Mouse (Mus musculus): ENCODE measurements around the gene Plin3. TPM values are rescaled to one million over a fixed set of nuclear protein-coding genes. Genes with fewer than 3 reads are reported as not detected.
"Not testable (repeated sequence)": the region's sequence is repeated elsewhere in the genome, so short reads cannot be mapped to it uniquely, and the experiment has no call there.

The Plin3 gene
- polyA plus RNA-seq, 1 experiment from 2014 or later: 26.2 TPM

DNA sequence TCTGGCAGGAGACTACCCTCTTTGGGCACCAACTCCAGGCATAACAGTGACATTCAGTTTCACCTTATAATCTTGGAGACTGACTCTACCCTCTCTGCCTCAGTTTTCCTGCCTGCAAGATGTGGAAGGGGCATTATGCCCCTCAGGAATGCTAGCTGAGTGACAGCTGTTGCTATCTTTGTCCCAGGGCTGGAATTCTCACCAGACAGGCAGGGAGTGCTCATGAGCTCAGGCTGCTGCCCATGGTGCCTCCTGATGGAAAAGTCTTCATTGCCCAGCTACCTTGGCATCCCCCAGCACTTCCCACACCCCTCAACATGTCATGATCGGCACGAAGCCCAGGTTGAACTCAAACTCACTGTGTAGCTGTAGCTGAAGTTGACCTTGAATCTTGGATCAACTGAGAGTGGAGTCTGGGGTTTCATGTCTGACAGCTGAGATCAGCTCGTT lies 30.0 kb downstream of the Plin3 start:
- Histone ChIP-seq H3K9me3 (ENCODE audit: control insufficient read depth, low read length) (no peaks in the 10 kb centered on the region), H3K4me3 (ENCODE audit: low read depth, low read length) (no peak overlapping the region), H3K9ac (ENCODE audit: low read depth, low read length) (no peak overlapping the region), H3K4me1 (replicated peaks; ENCODE audit: control insufficient read depth, insufficient read depth, low read length) (peaks cover 2% of the 10 kb centered on the region; the same call in 1 of the 2 replicates), H3K4me2 (replicated peaks; ENCODE audit: low read depth, low read length) (no peak overlapping the region), H3K27ac (ENCODE audit: low read depth, low read length) (no peak overlapping the region), H3K36me3 (ENCODE audit: control insufficient read depth, insufficient read depth, low read length) (peaks cover 6% of the 10 kb centered on the region; the same call in 1 of the 2 replicates), H3K27me3 (ENCODE audit: control insufficient read depth, insufficient read depth, low read length) (no peaks in the 10 kb centered on the region)
- DNase-seq (ENCODE audit: low spot score) (no peak), ATAC-seq (ENCODE audit: low FRiP score) (no peak)
- WGBS: 90% methylated on average over 3 of the region's 3 CpGs

DNA sequence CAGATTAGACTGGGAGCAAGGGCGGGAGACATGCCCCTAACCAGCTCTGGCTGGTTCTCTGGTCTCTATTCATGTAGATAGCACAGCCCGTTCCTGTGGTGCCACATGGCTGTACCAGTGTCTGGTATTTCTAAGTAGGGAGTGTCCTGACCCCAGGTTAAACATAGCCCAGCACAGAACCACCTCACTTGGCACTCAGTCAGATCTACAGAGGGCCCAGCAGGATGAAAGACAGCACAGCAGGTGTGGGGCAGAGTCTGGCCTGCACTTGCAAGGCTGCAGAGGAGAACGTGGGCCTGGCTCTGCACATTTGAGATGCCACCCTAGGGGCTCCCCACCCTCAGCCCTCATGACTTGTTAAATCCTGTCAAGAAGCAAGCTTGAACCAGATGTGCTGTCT lies 31.5 kb downstream of the Plin3 start:
- 90% methylated on average over 3 of the region's 3 CpGs for WGBS
- peaks cover 5% of the 10 kb centered on the region; the same call in 1 of the 2 replicates for H3K4me1 ChIP-seq (replicated peaks; ENCODE audit: control insufficient read depth, insufficient read depth, low read length)
- H3K27me3 ChIP-seq (ENCODE audit: control insufficient read depth, insufficient read depth, low read length): no peaks in the 10 kb centered on the region
- H3K36me3 ChIP-seq (ENCODE audit: control insufficient read depth, insufficient read depth, low read length): peaks cover 6% of the 10 kb centered on the region; the same call in 1 of the 2 replicates
- H3K9me3 ChIP-seq (ENCODE audit: control insufficient read depth, low read length): no peaks in the 10 kb centered on the region
- no peak overlapping the region for H3K9ac ChIP-seq (ENCODE audit: low read depth, low read length)
- no peak overlapping the region for H3K4me2 ChIP-seq (replicated peaks; ENCODE audit: low read depth, low read length)
- H3K27ac ChIP-seq (ENCODE audit: low read depth, low read length): no peak overlapping the region
- DNase-seq (ENCODE audit: low spot score) (no peak), ATAC-seq (ENCODE audit: low FRiP score) (no peak)
- H3K4me3 ChIP-seq (ENCODE audit: low read depth, low read length): no peak overlapping the region

DNA sequence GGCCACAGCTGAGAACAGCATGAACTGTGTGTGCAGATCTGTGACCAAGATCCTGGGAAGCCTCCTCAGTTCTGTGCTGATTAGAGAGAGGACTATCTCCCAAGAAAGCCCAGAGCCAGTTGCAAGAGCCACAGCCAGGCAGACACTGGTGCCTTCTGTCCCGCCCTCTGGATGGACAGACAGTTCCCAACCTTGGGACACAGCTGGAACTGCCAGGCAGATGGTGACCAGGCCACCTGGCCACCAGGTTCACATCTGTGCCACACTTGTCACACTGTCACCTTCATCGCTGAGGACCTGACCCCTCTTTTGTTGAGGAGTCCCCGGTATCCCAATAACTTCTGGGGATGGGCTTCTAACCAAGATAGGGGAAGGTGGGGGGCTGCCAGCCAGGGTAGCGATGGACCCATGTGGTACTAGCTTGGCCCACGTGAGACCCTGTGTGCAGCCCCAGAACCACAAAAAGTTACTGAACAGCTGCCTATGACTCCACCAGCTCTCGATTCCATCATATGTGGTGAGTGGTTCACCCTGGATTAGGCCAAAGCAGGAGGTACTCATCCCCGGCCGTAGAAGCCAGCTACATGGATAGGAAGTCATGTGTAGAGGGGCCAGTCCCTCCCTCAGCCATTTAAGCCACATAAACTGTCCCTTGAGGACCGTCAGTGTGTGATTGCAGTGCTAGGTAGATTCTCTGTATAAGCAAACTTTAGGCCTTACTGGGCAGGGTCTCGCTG lies 33.2 kb downstream of the Plin3 start:
- Histone ChIP-seq H3K4me2 (replicated peaks; ENCODE audit: low read depth, low read length) (no peak overlapping the region), H3K27me3 (ENCODE audit: control insufficient read depth, insufficient read depth, low read length) (no peaks in the 10 kb centered on the region), H3K4me1 (replicated peaks; ENCODE audit: control insufficient read depth, insufficient read depth, low read length) (peaks cover 5% of the 10 kb centered on the region; the same call in 1 of the 2 replicates), H3K4me3 (ENCODE audit: low read depth, low read length) (no peak overlapping the region), H3K27ac (ENCODE audit: low read depth, low read length) (no peak overlapping the region), H3K9me3 (ENCODE audit: control insufficient read depth, low read length) (no peaks in the 10 kb centered on the region), H3K36me3 (ENCODE audit: control insufficient read depth, insufficient read depth, low read length) (peaks cover 6% of the 10 kb centered on the region; the same call in 1 of the 2 replicates), H3K9ac (ENCODE audit: low read depth, low read length) (no peak overlapping the region)
- no peak for ATAC-seq (ENCODE audit: low FRiP score)
- 91% methylated on average over 10 of the region's 10 CpGs for WGBS
- no peak for DNase-seq (ENCODE audit: low spot score)

- DNase-seq (ENCODE audit: low spot score); H3K4me3 ChIP-seq (ENCODE audit: low read depth, low read length); H3K9ac ChIP-seq (ENCODE audit: low read depth, low read length); H3K9me3 ChIP-seq (ENCODE audit: control insufficient read depth, low read length); H3K27ac ChIP-seq (ENCODE audit: low read depth, low read length); H3K27me3 ChIP-seq (ENCODE audit: control insufficient read depth, insufficient read depth, low read length); H3K36me3 ChIP-seq (ENCODE audit: control insufficient read depth, insufficient read depth, low read length); H3K4me1 ChIP-seq (replicated peaks; ENCODE audit: control insufficient read depth, insufficient read depth, low read length); H3K4me2 ChIP-seq (replicated peaks; ENCODE audit: low read depth, low read length); ATAC-seq (ENCODE audit: low FRiP score): not testable (repeated sequence)
- 72% methylated on average over 2 of the region's 2 CpGs for WGBS
Measured at GRCm38 (mm10) chr17:56258812-56259211, 33.9 kb downstream of the Plin3 start.

DNA sequence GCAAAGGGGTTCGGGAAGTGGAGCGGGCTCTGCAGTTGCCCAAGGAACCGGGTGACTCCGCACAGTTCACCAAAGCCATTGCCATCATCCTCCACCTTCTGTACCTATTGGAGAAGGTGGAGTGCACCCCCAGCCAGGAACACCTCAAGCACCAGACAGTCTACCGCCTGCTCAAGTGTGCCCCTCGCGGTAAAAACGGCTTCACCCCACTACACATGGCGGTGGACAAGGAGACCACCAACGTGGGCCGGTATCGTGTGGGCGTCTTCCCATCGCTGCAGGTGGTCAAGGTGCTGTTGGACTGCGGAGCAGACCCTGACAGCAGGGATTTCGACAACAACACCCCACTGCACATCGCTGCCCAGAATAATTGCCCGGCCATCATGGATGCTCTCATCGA lies 34.4 kb downstream of the Plin3 start:
- not testable (repeated sequence) for H3K36me3 ChIP-seq (ENCODE audit: control insufficient read depth, insufficient read depth, low read length); H3K27me3 ChIP-seq (ENCODE audit: control insufficient read depth, insufficient read depth, low read length); DNase-seq (ENCODE audit: low spot score); H3K4me2 ChIP-seq (replicated peaks; ENCODE audit: low read depth, low read length); H3K4me1 ChIP-seq (replicated peaks; ENCODE audit: control insufficient read depth, insufficient read depth, low read length); H3K9me3 ChIP-seq (ENCODE audit: control insufficient read depth, low read length); H3K4me3 ChIP-seq (ENCODE audit: low read depth, low read length); H3K9ac ChIP-seq (ENCODE audit: low read depth, low read length); ATAC-seq (ENCODE audit: low FRiP score); H3K27ac ChIP-seq (ENCODE audit: low read depth, low read length)
- 92% methylated on average over 19 of the region's 19 CpGs for WGBS

DNA sequence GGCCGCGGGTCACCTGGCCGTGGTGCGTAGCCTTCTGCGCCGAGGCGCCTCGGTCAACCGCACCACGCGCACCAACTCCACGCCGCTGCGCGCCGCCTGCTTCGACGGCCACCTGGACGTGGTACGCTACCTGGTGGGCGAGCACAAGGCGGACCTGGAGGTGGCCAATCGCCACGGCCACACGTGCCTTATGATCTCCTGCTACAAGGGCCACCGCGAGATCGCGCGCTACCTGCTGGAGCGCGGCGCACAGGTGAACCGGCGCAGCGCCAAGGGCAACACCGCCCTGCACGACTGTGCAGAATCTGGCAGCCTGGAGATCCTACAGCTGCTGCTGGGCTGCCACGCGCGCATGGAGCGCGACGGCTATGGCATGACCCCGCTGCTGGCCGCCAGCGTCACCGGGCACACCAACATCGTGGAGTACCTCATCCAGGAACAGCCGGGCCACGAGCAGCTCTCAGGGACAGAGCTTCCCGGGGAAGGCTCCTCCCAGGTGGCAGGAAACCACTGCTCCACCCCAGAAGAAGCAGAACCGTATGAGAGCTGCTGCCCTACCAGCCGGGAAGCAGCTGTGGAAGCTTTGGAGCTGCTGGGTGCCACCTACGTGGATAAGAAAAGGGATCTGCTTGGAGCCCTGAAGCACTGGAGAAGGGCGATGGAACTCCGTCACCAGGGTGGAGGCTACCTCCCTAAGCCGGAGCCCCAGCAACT lies 35.3 kb downstream of the Plin3 start:
- no peak overlapping the region for H3K27ac ChIP-seq (ENCODE audit: low read depth, low read length)
- 10% methylated on average over 55 of the region's 58 CpGs for WGBS
- peak overlapping the region; percentile 49 for H3K9ac ChIP-seq (ENCODE audit: low read depth, low read length)
- H3K4me2 ChIP-seq (replicated peaks; ENCODE audit: low read depth, low read length): peak overlapping the region; percentile 90
- H3K9me3 ChIP-seq (ENCODE audit: control insufficient read depth, low read length): no peaks in the 10 kb centered on the region
- peaks cover 6% of the 10 kb centered on the region; the same call in 1 of the 2 replicates for H3K36me3 ChIP-seq (ENCODE audit: control insufficient read depth, insufficient read depth, low read length)
- H3K4me1 ChIP-seq (replicated peaks; ENCODE audit: control insufficient read depth, insufficient read depth, low read length): peaks cover 5% of the 10 kb centered on the region; the same call in 1 of the 2 replicates
- no peak for ATAC-seq (ENCODE audit: low FRiP score)
- H3K27me3 ChIP-seq (ENCODE audit: control insufficient read depth, insufficient read depth, low read length): no peaks in the 10 kb centered on the region
- DNase-seq (ENCODE audit: low spot score): no peak
- H3K4me3 ChIP-seq (ENCODE audit: low read depth, low read length): peak overlapping the region; percentile 75

DNA sequence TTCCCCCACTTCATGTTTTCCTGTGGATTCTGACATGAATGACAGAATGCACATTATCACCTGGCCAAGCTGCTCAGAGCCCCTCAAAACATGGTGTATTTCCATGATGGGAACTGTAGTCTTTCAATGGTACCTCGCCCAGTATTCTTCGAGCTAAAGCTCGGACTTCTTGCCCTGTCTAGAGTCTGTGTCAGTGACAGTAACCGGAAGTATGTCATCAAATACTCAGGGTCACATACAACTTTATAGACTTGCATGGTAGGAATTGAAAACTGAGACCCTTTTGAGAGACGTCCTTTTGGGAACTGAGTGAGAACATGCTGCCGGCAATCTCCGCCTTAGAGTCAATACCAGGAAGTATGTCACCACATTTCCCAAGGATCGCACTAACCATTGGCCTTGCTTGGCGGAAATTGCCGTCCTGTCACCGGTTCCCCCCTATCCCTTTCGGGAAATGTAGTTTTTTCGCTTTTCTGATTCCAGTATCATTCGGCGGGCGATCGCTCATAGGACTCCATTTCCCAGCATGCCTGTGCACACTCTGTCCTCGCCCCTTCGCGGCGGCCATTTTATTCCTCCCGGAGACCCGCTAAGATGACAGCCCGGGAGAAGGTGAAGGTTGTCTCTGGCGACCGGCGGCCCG lies 36.3 kb downstream of the Plin3 start, which contains the start of gene Fem1a:
TSS of gene Fem1a (plus strand) at position 572 of the 643 bp plus-strand sequence.
- DNase-seq (ENCODE audit: low spot score) (peak; percentile 97), ATAC-seq (ENCODE audit: low FRiP score) (peak; percentile 90)
- Histone ChIP-seq H3K27me3 (ENCODE audit: control insufficient read depth, insufficient read depth, low read length) (no peaks in the 10 kb centered on the region), H3K4me3 (ENCODE audit: low read depth, low read length) (peak within 1 kb of the TSS; percentile 75), H3K4me2 (replicated peaks; ENCODE audit: low read depth, low read length) (peak within 1 kb of the TSS; percentile 90), H3K9me3 (ENCODE audit: control insufficient read depth, low read length) (no peaks in the 10 kb centered on the region), H3K36me3 (ENCODE audit: control insufficient read depth, insufficient read depth, low read length) (peaks cover 6% of the 10 kb centered on the region; the same call in 1 of the 2 replicates), H3K9ac (ENCODE audit: low read depth, low read length) (peak within 1 kb of the TSS; percentile 49), H3K4me1 (replicated peaks; ENCODE audit: control insufficient read depth, insufficient read depth, low read length) (peaks cover 6% of the 10 kb centered on the region; the same call in 1 of the 2 replicates), H3K27ac (ENCODE audit: low read depth, low read length) (peak within 1 kb of the TSS; percentile 54; the same call in 1 of the 2 replicates)
- WGBS: under 1% methylated on average over 28 of the region's 28 CpGs

DNA sequence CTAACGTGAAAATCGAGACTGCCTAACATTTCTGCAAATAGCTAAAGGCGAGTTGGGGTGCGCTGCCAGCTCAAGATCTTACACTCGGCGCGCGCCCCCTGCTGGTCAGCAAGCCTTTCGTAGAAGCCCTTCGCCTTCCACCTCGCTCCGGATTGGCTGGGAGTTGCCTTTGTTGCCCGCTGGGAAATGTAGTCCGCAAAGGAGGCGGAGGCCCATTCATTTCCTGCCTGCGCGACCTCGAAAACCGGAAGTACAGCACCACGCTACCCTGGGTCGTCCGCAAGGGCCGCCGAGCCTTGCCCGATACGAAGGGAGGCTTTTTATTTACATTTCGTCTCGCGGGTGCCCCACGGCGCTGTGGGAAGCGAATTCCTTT lies 36.8 kb downstream of the Plin3 start:
- H3K36me3 ChIP-seq (ENCODE audit: control insufficient read depth, insufficient read depth, low read length): peaks cover 6% of the 10 kb centered on the region; the same call in 1 of the 2 replicates
- WGBS: under 1% methylated on average over 32 of the region's 32 CpGs
- H3K9ac ChIP-seq (ENCODE audit: low read depth, low read length): peak overlapping the region; percentile 24; the same call in 1 of the 2 replicates
- H3K27ac ChIP-seq (ENCODE audit: low read depth, low read length): peak overlapping the region; percentile 54; the same call in 1 of the 2 replicates
- ATAC-seq (ENCODE audit: low FRiP score): peak; percentile 93
- peak overlapping the region; percentile 64 for H3K4me2 ChIP-seq (replicated peaks; ENCODE audit: low read depth, low read length)
- H3K9me3 ChIP-seq (ENCODE audit: control insufficient read depth, low read length): no peaks in the 10 kb centered on the region
- peaks cover 7% of the 10 kb centered on the region; the same call in 1 of the 2 replicates for H3K4me1 ChIP-seq (replicated peaks; ENCODE audit: control insufficient read depth, insufficient read depth, low read length)
- DNase-seq (ENCODE audit: low spot score): peak; percentile 100
- no peaks in the 10 kb centered on the region for H3K27me3 ChIP-seq (ENCODE audit: control insufficient read depth, insufficient read depth, low read length)
- H3K4me3 ChIP-seq (ENCODE audit: low read depth, low read length): peak overlapping the region; percentile 75
